Mouse (Mus musculus): ENCODE measurements at regions not wholly inside any gene's neighbourhood (a gene's known extent, or its start where the extent isn't known, plus 50 kb on each side); places are given as distances from the start of the nearest gene placed in this dataset.

DNA sequence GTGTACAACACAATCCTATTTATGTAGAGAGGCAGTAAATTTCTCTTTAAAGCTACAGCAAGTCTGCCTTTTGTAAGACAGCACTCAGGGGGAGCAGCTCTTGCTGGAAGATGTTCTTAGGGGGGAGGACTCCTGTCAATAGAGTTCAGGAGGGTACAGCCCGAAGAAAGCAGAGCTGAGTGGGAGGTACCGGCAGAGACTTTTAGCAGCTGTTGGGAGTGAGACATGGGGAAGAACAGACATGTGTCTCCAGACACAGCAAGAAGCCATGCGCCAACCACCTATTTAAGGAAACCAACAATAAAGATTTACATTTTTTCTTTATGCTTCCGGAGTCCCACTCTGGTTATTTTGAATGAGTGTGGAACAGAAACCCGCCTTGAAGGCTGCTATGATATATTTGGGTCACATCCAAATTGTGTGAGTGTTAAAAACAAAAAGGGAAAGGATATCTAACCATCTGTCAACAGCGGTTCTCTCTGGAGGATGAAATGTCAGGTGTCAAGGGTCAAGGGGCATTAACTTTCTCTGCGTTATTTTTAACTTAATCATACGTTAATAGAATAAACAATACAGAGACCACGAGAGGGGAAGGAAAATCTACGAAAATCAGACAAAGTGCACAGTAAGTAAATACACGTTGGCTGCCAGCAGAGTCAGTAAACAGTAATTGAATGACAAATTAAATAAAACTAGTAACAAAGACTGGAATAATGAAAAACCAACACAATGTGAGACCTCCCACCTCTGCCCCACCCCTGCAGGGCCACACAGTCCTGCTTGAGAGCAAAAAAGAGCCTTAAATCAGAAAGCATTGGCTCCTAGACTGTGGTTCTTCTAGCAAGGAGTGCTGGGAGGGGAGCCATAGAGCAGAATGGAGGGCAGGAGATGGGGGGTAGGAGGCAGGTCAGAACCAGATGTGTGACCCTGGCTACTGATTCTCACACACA lies 225.2 kb downstream of the 3100002H09Rik start:
- H3K9me3 ChIP-seq (replicated peaks; ENCODE audit: control insufficient read depth, insufficient read depth, low read length, poor library complexity, severe bottlenecking), result no peaks in the 10 kb centered on the region
- no peak overlapping the region for H3K27ac ChIP-seq (ENCODE audit: insufficient read depth, low read length)
- H3K36me3 ChIP-seq (ENCODE audit: control insufficient read depth, insufficient read depth, low read length, poor library complexity, severe bottlenecking), result no peaks in the 10 kb centered on the region
- TF ChIP-seq CTCF (IDR thresholded peaks at IDR 0.05; ENCODE audit: low read depth, low read length) (no peak), POLR2A (IDR thresholded peaks at IDR 0.05; ENCODE audit: insufficient read depth, low read length) (no peak), EP300 (IDR thresholded peaks at IDR 0.05; ENCODE audit: insufficient read depth, low read depth, low read length) (no peak)
- no peak overlapping the region for H3K4me3 ChIP-seq (ENCODE audit: low read depth, low read length)
- H3K9ac ChIP-seq (ENCODE audit: low read depth, poor library complexity, severe bottlenecking), result no peak overlapping the region
- no peaks in the 10 kb centered on the region for H3K27me3 ChIP-seq (ENCODE audit: control insufficient read depth, insufficient read depth, low read length, poor library complexity, severe bottlenecking)
- no peaks in the 10 kb centered on the region for H3K4me1 ChIP-seq (ENCODE audit: control insufficient read depth, insufficient read depth, low read length)

DNA sequence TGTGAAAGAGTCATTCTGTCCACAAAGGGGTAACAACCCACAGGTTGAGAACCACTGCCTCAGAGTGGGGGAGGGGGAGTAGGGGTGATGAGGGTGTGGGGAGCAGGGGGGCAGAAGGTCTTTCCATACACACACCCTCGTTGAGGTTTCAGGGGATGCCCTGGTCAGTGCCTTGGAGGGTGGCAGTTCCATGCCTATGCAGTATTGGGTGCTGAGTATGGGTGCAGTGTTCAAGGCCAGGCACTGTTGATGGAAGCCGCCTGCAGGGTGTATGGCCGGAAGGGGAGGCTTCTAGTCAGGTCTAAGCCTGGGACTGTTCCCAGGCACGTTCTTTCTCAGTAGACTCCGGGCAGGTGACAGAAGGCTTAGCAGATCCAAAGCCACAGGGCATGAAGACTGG lies 234.1 kb downstream of the 3100002H09Rik start:
- no peaks in the 10 kb centered on the region for H3K9me3 ChIP-seq (replicated peaks; ENCODE audit: control insufficient read depth, insufficient read depth, low read length, poor library complexity, severe bottlenecking)
- H3K27ac ChIP-seq (ENCODE audit: insufficient read depth, low read length), result no peak overlapping the region
- no peak overlapping the region for H3K9ac ChIP-seq (ENCODE audit: low read depth, poor library complexity, severe bottlenecking)
- no peak for TF ChIP-seq EP300 (IDR thresholded peaks at IDR 0.05; ENCODE audit: insufficient read depth, low read depth, low read length)
- H3K36me3 ChIP-seq (ENCODE audit: control insufficient read depth, insufficient read depth, low read length, poor library complexity, severe bottlenecking), result no peaks in the 10 kb centered on the region
- H3K27me3 ChIP-seq (ENCODE audit: control insufficient read depth, insufficient read depth, low read length, poor library complexity, severe bottlenecking), result no peaks in the 10 kb centered on the region
- H3K4me3 ChIP-seq (ENCODE audit: low read depth, low read length), result no peak overlapping the region
- no peaks in the 10 kb centered on the region for H3K4me1 ChIP-seq (ENCODE audit: control insufficient read depth, insufficient read depth, low read length)

DNA sequence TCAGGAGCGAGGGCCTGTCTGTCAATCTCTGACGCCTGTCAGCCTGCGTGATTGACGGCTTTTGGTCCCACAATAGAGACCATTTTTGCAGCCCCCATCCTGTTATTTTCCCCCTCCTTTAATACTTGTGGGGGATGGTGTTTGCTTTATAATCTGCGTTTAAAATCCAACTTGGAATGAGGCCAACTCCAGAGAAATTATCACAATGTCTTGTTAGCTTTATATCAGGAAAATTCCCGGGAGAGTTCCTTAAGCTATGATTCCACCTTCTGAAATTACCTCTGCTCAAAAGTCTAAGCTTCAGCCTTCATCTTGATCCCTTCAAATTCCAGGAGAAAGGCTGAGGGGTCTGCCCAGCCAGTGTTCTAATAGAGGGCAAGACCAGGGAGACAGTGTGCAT lies 235.0 kb downstream of the 3100002H09Rik start:
- Histone ChIP-seq H3K4me3 (ENCODE audit: low read depth, low read length) (no peak overlapping the region), H3K27me3 (ENCODE audit: control insufficient read depth, insufficient read depth, low read length, poor library complexity, severe bottlenecking) (no peaks in the 10 kb centered on the region), H3K27ac (ENCODE audit: insufficient read depth, low read length) (no peak overlapping the region)

DNA sequence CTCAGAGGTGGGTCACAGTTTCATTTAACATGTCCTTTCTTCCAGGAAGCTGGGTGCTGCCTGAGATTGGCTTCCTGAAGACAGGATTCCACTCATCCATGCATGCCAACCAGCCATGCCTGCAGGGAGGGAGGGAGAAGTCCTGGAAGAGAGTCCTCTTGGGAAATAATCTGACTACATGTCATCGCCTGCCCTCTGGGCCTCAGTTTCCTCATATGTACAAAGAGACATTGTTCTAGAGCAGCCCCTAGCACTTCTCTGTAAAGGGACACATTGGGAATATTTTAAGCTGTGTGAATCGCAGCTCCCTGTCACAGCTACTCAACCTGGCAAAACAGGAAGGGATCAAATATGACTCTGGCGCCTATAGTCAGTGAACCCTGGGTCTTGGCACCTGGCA lies 241.8 kb downstream of the 3100002H09Rik start:
- Histone ChIP-seq H3K27me3 (ENCODE audit: control insufficient read depth, insufficient read depth, low read length, poor library complexity, severe bottlenecking) (no peaks in the 10 kb centered on the region), H3K4me1 (ENCODE audit: control insufficient read depth, insufficient read depth, low read length) (no peaks in the 10 kb centered on the region), H3K9ac (ENCODE audit: low read depth, poor library complexity, severe bottlenecking) (no peak overlapping the region), H3K36me3 (ENCODE audit: control insufficient read depth, insufficient read depth, low read length, poor library complexity, severe bottlenecking) (no peaks in the 10 kb centered on the region), H3K4me3 (ENCODE audit: low read depth, low read length) (no peak overlapping the region), H3K9me3 (replicated peaks; ENCODE audit: control insufficient read depth, insufficient read depth, low read length, poor library complexity, severe bottlenecking) (no peaks in the 10 kb centered on the region), H3K27ac (ENCODE audit: insufficient read depth, low read length) (no peak overlapping the region)
- no peak for TF ChIP-seq POLR2A (IDR thresholded peaks at IDR 0.05; ENCODE audit: insufficient read depth, low read length)
- no peak for TF ChIP-seq EP300 (IDR thresholded peaks at IDR 0.05; ENCODE audit: insufficient read depth, low read depth, low read length)
- TF ChIP-seq CTCF (IDR thresholded peaks at IDR 0.05; ENCODE audit: low read depth, low read length), result no peak

More for the DNA sequence above, 235.0 kb downstream of the 3100002H09Rik start:
- Histone ChIP-seq H3K9me3 (replicated peaks; ENCODE audit: control insufficient read depth, insufficient read depth, low read length, poor library complexity, severe bottlenecking) (no peaks in the 10 kb centered on the region), H3K36me3 (ENCODE audit: control insufficient read depth, insufficient read depth, low read length, poor library complexity, severe bottlenecking) (no peaks in the 10 kb centered on the region), H3K4me1 (ENCODE audit: control insufficient read depth, insufficient read depth, low read length) (no peaks in the 10 kb centered on the region), H3K9ac (ENCODE audit: low read depth, poor library complexity, severe bottlenecking) (no peak overlapping the region)
- TF ChIP-seq POLR2A (IDR thresholded peaks at IDR 0.05; ENCODE audit: insufficient read depth, low read length), result no peak

DNA sequence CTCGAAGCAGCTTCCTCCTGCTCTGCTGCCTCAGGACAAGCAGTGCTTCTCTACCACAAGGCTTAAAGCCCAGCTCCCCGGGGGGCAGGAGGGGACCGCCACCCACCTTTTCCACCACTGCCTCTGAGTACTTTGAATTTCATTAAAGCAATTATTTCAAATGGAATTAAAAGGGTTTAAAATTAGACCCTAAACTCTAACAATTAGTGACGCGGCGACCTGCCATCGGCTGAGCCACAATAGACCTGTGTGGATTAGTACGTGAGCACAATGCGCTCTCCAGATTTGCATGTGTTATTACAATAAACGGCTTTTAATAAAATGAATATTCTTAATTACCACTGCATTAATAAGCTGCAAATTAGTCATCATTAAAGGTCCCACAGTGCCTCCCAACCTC lies 242.5 kb downstream of the 3100002H09Rik start:
- TF ChIP-seq EP300 (IDR thresholded peaks at IDR 0.05; ENCODE audit: insufficient read depth, low read depth, low read length), result no peak
- no peak for TF ChIP-seq CTCF (IDR thresholded peaks at IDR 0.05; ENCODE audit: low read depth, low read length)
- no peak for TF ChIP-seq POLR2A (IDR thresholded peaks at IDR 0.05; ENCODE audit: insufficient read depth, low read length)
- no peaks in the 10 kb centered on the region for H3K36me3 ChIP-seq (ENCODE audit: control insufficient read depth, insufficient read depth, low read length, poor library complexity, severe bottlenecking)
- no peaks in the 10 kb centered on the region for H3K4me1 ChIP-seq (ENCODE audit: control insufficient read depth, insufficient read depth, low read length)
- no peak overlapping the region for H3K9ac ChIP-seq (ENCODE audit: low read depth, poor library complexity, severe bottlenecking)
- no peaks in the 10 kb centered on the region for H3K9me3 ChIP-seq (replicated peaks; ENCODE audit: control insufficient read depth, insufficient read depth, low read length, poor library complexity, severe bottlenecking)
- no peak overlapping the region for H3K27ac ChIP-seq (ENCODE audit: insufficient read depth, low read length)
- H3K4me3 ChIP-seq (ENCODE audit: low read depth, low read length), result no peak overlapping the region
- no peaks in the 10 kb centered on the region for H3K27me3 ChIP-seq (ENCODE audit: control insufficient read depth, insufficient read depth, low read length, poor library complexity, severe bottlenecking)

DNA sequence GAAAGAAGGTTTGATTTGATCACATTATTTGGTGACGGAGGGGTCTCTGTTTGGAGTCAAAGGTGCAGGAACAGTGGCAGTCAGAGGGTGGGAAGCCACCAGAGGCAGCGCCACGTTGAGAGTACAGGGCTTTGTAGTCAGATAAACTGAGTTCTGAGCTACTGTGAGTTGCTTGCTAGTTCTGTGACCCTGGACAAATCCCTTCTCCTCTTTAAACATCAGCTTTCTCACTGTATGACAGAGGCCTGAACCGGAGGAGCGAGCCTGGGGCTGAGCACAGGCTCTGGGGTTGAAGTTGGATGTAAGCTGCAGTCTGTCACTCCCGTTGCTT lies 250.1 kb downstream of the 3100002H09Rik start:
- H3K9ac ChIP-seq (ENCODE audit: low read depth, poor library complexity, severe bottlenecking), result 0 out of 2 replicates have a peak overlapping the region, but pooled peaks have one; percentile 21
- no peaks in the 10 kb centered on the region for H3K9me3 ChIP-seq (replicated peaks; ENCODE audit: control insufficient read depth, insufficient read depth, low read length, poor library complexity, severe bottlenecking)
- no peaks in the 10 kb centered on the region for H3K36me3 ChIP-seq (ENCODE audit: control insufficient read depth, insufficient read depth, low read length, poor library complexity, severe bottlenecking)
- H3K4me1 ChIP-seq (ENCODE audit: control insufficient read depth, insufficient read depth, low read length), result peaks cover 6% of the 10 kb centered on the region
- no peak for TF ChIP-seq CTCF (IDR thresholded peaks at IDR 0.05; ENCODE audit: low read depth, low read length)
- no peaks in the 10 kb centered on the region for H3K27me3 ChIP-seq (ENCODE audit: control insufficient read depth, insufficient read depth, low read length, poor library complexity, severe bottlenecking)
- no peak overlapping the region for H3K27ac ChIP-seq (ENCODE audit: insufficient read depth, low read length)
- H3K4me3 ChIP-seq (ENCODE audit: low read depth, low read length), result no peak overlapping the region

All from ES-Bruce4 (cell line).